Mouse (Mus musculus) hindbrain, embryonic 11.5 days (tissue): ENCODE results near the gene Mcub. TPM values are rescaled to one million over a fixed set of nuclear protein-coding genes. Genes with fewer than 3 reads are reported as not detected.

Experiments used
- ATAC-seq: fragments of 200-750 bp; cut with Nextera tagmentation; 2 replicates; pipeline ENCODE4 v1.8.0; 2017; ENCODE audit warnings: mild to moderate bottlenecking, moderate TSS enrichment, moderate library complexity; ENCODE audit not compliant: low FRiP score
- DNase-seq: peaks from one replicate; pipeline ENCODE4 v3.0.0-alpha.2; 2015; ENCODE audit warnings: low spot score
- H3K27ac ChIP-seq: fragments of 300-500 bp; sonication (generic); 2 replicates; pipeline ENCODE4 v1.5.1; 2014; ENCODE audit warnings: mild to moderate bottlenecking, low read depth, low read length
- H3K27me3 ChIP-seq: fragments of 300-500 bp; sonication (generic); 2 replicates; pipeline ENCODE4 v1.6.1; 2014; ENCODE audit warnings: mild to moderate bottlenecking, low read length, moderate library complexity, mixed read lengths; ENCODE audit not compliant: control insufficient read depth, insufficient read depth
- H3K36me3 ChIP-seq: fragments of 300-500 bp; sonication (generic); 2 replicates; pipeline ENCODE4 v1.6.1; 2014; ENCODE audit warnings: mild to moderate bottlenecking, low read length, moderate library complexity, mixed read lengths; ENCODE audit not compliant: control insufficient read depth, insufficient read depth
- H3K4me1 ChIP-seq: fragments of 300-500 bp; sonication (generic); replicated peaks from 2 replicates; pipeline ENCODE4 v1.6.1; 2014; ENCODE audit warnings: low read length, mixed read lengths; ENCODE audit not compliant: control insufficient read depth, insufficient read depth
- H3K4me2 ChIP-seq: fragments of 300-500 bp; sonication (generic); replicated peaks from 2 replicates; pipeline ENCODE4 v1.6.1; 2014; ENCODE audit warnings: mild to moderate bottlenecking, low read depth, low read length
- H3K4me3 ChIP-seq: fragments of 300-500 bp; sonication (generic); 2 replicates; pipeline ENCODE4 v1.5.1; 2014; ENCODE audit warnings: low read depth, low read length
- H3K9ac ChIP-seq: fragments of 300-500 bp; sonication (generic); 2 replicates; pipeline ENCODE4 v1.6.1; 2014; ENCODE audit warnings: low read depth, low read length
- H3K9me3 ChIP-seq: fragments of 300-500 bp; sonication (generic); 2 replicates; pipeline ENCODE4 v1.6.1; 2016; ENCODE audit warnings: low read length; ENCODE audit not compliant: control insufficient read depth
- WGBS: fragments of 180-500 bp; shearing (Covaris S2); extraction: QIAGEN DNeasy Blood & Tissue Kit; methylation state at CpG from one replicate; pipeline ENCODE4 v1.1.7; 2014; 5-methylcytosine and 5-hydroxymethylcytosine counted together
- polyA plus RNA-seq: library from polyadenylated mRNA; unstranded; fragments of >200 nt; fragmentation: Nextera tagmentation; extraction: Ambion mirVana; gene quantifications from 2 replicates; pipeline ENCODE4 v1.2.1, GENCODE M21; 2014

Gene Mcub
- polyA plus RNA-seq, 1 experiment from 2014 or later, result 1.7 TPM

GRCm38 (mm10) chr3:129969031-129969430 lies 975 bp downstream of the Mcub start:
- ATAC-seq, result no peak; the same call in 1 of the 2 replicates
- Histone ChIP-seq H3K27ac (no peak overlapping the region), H3K9me3 (no peaks in the 10 kb centered on the region), H3K27me3 (peaks cover 9% of the 10 kb centered on the region), H3K4me2 (peak overlapping the region; percentile 99), H3K9ac (peak overlapping the region; percentile 53; the same call in 1 of the 2 replicates), H3K4me1 (0 out of 2 replicates have a peak, but pooled peaks cover 4% of the 10 kb centered on the region), H3K4me3 (peak overlapping the region; percentile 58; the same call in 1 of the 2 replicates), H3K36me3 (no peaks in the 10 kb centered on the region)
- DNase-seq, result no peak
- WGBS, result 37% methylated on average over 10 of the region's 10 CpGs

DNA sequence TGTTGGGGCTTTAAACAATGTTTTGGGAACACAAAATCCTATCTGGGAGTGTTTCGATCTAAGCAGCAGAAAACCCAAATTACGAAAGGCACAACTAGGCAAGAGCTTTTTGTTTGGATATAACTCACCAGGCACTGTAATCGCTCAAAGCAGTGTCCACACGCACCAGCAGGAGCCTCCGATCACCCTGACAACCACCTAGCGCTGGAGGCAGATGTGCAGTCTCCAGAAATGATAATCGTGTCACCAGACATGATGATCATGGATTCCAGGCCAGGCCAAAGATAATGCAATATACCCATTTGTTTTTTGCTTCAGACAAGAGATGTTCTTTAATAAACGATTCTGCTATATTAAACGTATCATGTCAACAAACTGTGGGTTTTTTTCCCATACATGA lies 2.1 kb downstream of the Mcub start:
- Histone ChIP-seq H3K4me2 (no peak overlapping the region), H3K4me1 (0 out of 2 replicates have a peak, but pooled peaks cover 4% of the 10 kb centered on the region), H3K4me3 (no peak overlapping the region), H3K9ac (no peak overlapping the region), H3K9me3 (no peaks in the 10 kb centered on the region), H3K27ac (no peak overlapping the region), H3K27me3 (peaks cover 9% of the 10 kb centered on the region), H3K36me3 (no peaks in the 10 kb centered on the region)
- 77% methylated on average over 9 of the region's 9 CpGs for WGBS
- ATAC-seq, result no peak
- no peak for DNase-seq

- no peak for ATAC-seq
- Histone ChIP-seq H3K9ac (no peak overlapping the region), H3K36me3 (no peaks in the 10 kb centered on the region), H3K9me3 (no peaks in the 10 kb centered on the region), H3K4me2 (no peak overlapping the region), H3K27ac (no peak overlapping the region), H3K4me1 (no peaks in the 10 kb centered on the region), H3K27me3 (peaks cover 6% of the 10 kb centered on the region), H3K4me3 (no peak overlapping the region)
- WGBS, result 93% methylated on average over 8 of the region's 8 CpGs
- no peak for DNase-seq
These were observed 5.3 kb downstream of the Mcub start for GRCm38 (mm10) chr3:129964681-129965080.

DNA sequence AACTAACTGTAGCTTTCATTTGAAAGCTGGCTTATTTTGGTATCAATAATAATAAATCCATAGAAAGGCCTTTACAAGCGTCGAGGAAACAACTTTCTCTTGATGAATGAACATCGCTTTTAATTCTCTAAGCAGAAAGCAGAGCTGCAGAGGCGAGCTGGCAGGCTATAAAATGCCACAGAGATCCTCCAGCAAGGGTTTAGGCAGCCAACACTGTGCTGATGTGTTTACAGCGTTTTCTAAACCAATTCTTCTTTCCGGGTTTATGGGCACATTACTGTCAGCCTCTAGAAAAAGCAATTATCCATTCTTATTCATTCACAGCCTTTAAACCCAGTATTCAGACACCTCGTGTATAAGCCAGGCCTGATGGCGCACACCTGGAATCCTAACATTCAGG lies 7.5 kb downstream of the Mcub start:
- no peaks in the 10 kb centered on the region for H3K9me3 ChIP-seq
- H3K36me3 ChIP-seq, result no peaks in the 10 kb centered on the region
- H3K4me2 ChIP-seq, result no peak overlapping the region
- H3K9ac ChIP-seq, result no peak overlapping the region
- 88% methylated on average over 8 of the region's 8 CpGs for WGBS
- no peak overlapping the region for H3K4me3 ChIP-seq
- H3K4me1 ChIP-seq, result no peaks in the 10 kb centered on the region
- no peak for DNase-seq
- H3K27me3 ChIP-seq, result no peaks in the 10 kb centered on the region
- no peak overlapping the region for H3K27ac ChIP-seq
- ATAC-seq, result no peak

- Histone ChIP-seq H3K4me3 (no peak overlapping the region), H3K4me1 (no peaks in the 10 kb centered on the region), H3K4me2 (no peak overlapping the region), H3K9me3 (no peaks in the 10 kb centered on the region), H3K27ac (no peak overlapping the region), H3K9ac (no peak overlapping the region), H3K27me3 (no peaks in the 10 kb centered on the region), H3K36me3 (no peaks in the 10 kb centered on the region)
- ATAC-seq, result no peak
- DNase-seq, result no peak
- 88% methylated on average over 4 of the region's 4 CpGs for WGBS
These were observed 16.7 kb downstream of the Mcub start for GRCm38 (mm10) chr3:129953296-129953695.

GRCm38 (mm10) chr3:129949158-129949773 lies 20.7 kb downstream of the Mcub start:
- no peak for ATAC-seq
- DNase-seq, result no peak
- no peak overlapping the region for H3K4me3 ChIP-seq
- WGBS, result 84% methylated on average over 5 of the region's 5 CpGs
- H3K4me1 ChIP-seq, result no peaks in the 10 kb centered on the region
- H3K9me3 ChIP-seq, result no peaks in the 10 kb centered on the region
- no peaks in the 10 kb centered on the region for H3K27me3 ChIP-seq
- no peaks in the 10 kb centered on the region for H3K36me3 ChIP-seq
- H3K27ac ChIP-seq, result no peak overlapping the region
- H3K9ac ChIP-seq, result no peak overlapping the region
- H3K4me2 ChIP-seq, result no peak overlapping the region

- H3K27ac ChIP-seq, result no peak overlapping the region
- no peaks in the 10 kb centered on the region for H3K9me3 ChIP-seq
- DNase-seq (no peak), ATAC-seq (no peak)
- no peak overlapping the region for H3K4me3 ChIP-seq
- H3K4me1 ChIP-seq, result no peaks in the 10 kb centered on the region
- no peak overlapping the region for H3K9ac ChIP-seq
- H3K36me3 ChIP-seq, result no peaks in the 10 kb centered on the region
- H3K27me3 ChIP-seq, result no peaks in the 10 kb centered on the region
- whole genome bisulfite sequencing, result 89% methylated on average over 5 of the region's 5 CpGs
- H3K4me2 ChIP-seq, result no peak overlapping the region
These were observed 21.6 kb downstream of the Mcub start for GRCm38 (mm10) chr3:129948359-129948758.

DNA sequence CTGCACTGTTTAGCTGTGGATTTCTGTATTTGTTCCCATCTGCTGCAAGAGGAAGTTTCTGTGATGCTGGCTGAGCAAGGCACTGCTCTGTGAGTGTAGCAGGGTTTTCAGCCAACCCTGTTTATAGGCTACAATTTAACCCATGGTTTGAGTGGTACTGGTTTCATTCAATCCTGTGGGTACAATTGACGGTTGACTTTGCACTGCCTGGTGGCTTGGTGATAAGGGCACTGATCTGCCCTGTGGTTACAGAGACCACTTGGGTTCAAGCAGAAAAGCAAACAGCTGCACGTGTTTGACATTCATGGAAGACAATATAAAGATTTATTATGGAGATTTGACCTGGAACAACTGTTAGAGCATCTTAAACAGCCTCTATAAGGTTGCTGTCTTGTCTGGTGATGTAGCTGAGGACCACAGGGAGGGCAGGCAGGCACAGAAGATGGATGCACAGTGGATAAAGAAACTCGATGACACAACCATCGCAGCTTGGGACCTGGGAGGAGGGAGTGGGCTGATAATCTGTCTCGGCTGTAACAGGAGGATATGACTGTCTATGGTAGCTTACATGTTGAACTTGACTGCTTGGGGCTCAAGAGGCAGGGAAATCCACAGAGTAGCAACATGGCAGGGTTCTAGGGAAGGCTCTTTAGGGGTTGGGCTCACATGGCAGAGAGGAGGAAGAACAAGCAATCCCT lies 23.6 kb downstream of the Mcub start:
- Histone ChIP-seq H3K27me3 (no peaks in the 10 kb centered on the region), H3K9me3 (no peaks in the 10 kb centered on the region), H3K4me3 (no peak overlapping the region), H3K9ac (no peak overlapping the region), H3K4me1 (no peaks in the 10 kb centered on the region), H3K27ac (no peak overlapping the region), H3K4me2 (no peak overlapping the region), H3K36me3 (no peaks in the 10 kb centered on the region)
- DNase-seq (no peak), ATAC-seq (no peak)
- 83% methylated on average over 5 of the region's 5 CpGs for WGBS

DNA sequence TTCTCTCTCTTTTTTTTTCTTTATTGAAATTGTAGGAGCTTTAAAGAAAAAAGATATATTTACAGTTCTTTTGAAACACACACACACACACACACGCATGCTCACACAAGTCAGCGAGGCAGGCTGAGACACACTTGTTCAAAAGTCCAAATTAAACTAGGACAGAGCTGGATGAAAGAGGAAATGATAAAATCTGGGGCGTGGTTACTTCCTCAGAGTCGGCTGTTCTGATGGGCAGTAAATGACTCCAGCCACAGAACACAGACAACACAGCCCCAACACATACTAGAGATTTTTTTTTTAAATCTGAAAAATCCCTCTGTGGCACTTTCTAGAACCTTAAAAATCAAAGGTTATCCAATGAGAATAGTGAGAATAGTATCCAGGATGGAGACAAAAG lies 26.2 kb downstream of the Mcub start:
- Histone ChIP-seq H3K4me2 (no peak overlapping the region), H3K27ac (no peak overlapping the region), H3K27me3 (no peaks in the 10 kb centered on the region), H3K4me1 (no peaks in the 10 kb centered on the region), H3K4me3 (no peak overlapping the region), H3K9me3 (no peaks in the 10 kb centered on the region), H3K9ac (no peak overlapping the region), H3K36me3 (no peaks in the 10 kb centered on the region)
- DNase-seq, result no peak
- ATAC-seq, result no peak
- whole genome bisulfite sequencing, result 86% methylated on average over 4 of the region's 4 CpGs
